Mouse (Mus musculus) midbrain, embryonic 12.5 days (tissue): ENCODE results near the gene Cdk14. TPM values are rescaled to one million over a fixed set of nuclear protein-coding genes. Genes with fewer than 3 reads are reported as not detected.

Experiments used
- ATAC-seq: fragments of 200-750 bp; cut with Nextera tagmentation; 2 replicates; pipeline ENCODE4 v1.8.0; 2017; ENCODE audit warnings: low read depth, moderate TSS enrichment, moderate library complexity; ENCODE audit not compliant: low FRiP score
- H3K27ac ChIP-seq: fragments of 300-500 bp; sonication (generic); replicated peaks from 2 replicates; pipeline ENCODE4 v1.5.1; 2016; ENCODE audit warnings: mild to moderate bottlenecking
- H3K27me3 ChIP-seq: fragments of 300-500 bp; sonication (generic); 2 replicates; pipeline ENCODE4 v1.6.1; 2016; ENCODE audit warnings: mild to moderate bottlenecking
- H3K36me3 ChIP-seq: fragments of 300-500 bp; sonication (generic); 2 replicates; pipeline ENCODE4 v1.6.1; 2016
- H3K4me1 ChIP-seq: fragments of 300-500 bp; sonication (generic); 2 replicates; pipeline ENCODE4 v1.6.1; 2016
- H3K4me2 ChIP-seq: fragments of 300-500 bp; sonication (generic); replicated peaks from 2 replicates; pipeline ENCODE4 v1.6.1; 2016; ENCODE audit warnings: mild to moderate bottlenecking, moderate library complexity
- H3K4me3 ChIP-seq: fragments of 300-500 bp; sonication (generic); 2 replicates; pipeline ENCODE4 v1.5.1; 2016; ENCODE audit warnings: mild to moderate bottlenecking
- H3K9ac ChIP-seq: fragments of 300-500 bp; sonication (generic); replicated peaks from 2 replicates; pipeline ENCODE4 v1.6.1; 2016; ENCODE audit warnings: mild to moderate bottlenecking, moderate library complexity
- H3K9me3 ChIP-seq: fragments of 300-500 bp; sonication (generic); 2 replicates; pipeline ENCODE4 v1.6.1; 2016; ENCODE audit warnings: mild to moderate bottlenecking
- WGBS: fragments of 180-500 bp; shearing (Covaris S2); methylation state at CpG from one replicate; pipeline ENCODE4 v1.1.7; 2016; 5-methylcytosine and 5-hydroxymethylcytosine counted together
- polyA plus RNA-seq: library from polyadenylated mRNA; unstranded; fragments of >200 nt; fragmentation: Nextera tagmentation; extraction: Ambion mirVana; gene quantifications from 2 replicates; pipeline ENCODE4 v1.2.1, GENCODE M21; 2016

The Cdk14 gene
- polyA plus RNA-seq, 1 experiment from 2014 or later, result 38.1 TPM

GRCm38 (mm10) chr5:5092736-5093135 lies 327.4 kb downstream of the Cdk14 start:
- Histone ChIP-seq H3K9me3 (no peaks in the 10 kb centered on the region), H3K36me3 (no peaks in the 10 kb centered on the region), H3K4me2 (no peak overlapping the region), H3K27me3 (no peaks in the 10 kb centered on the region), H3K27ac (no peak overlapping the region), H3K9ac (no peak overlapping the region), H3K4me3 (no peak overlapping the region), H3K4me1 (0 out of 2 replicates have a peak, but pooled peaks cover 3% of the 10 kb centered on the region)
- WGBS, result 89% methylated on average over 7 of the region's 7 CpGs
- ATAC-seq, result 0 out of 2 replicates have a peak, but pooled peaks have one; percentile 38

GRCm38 (mm10) chr5:5071526-5071925 lies 348.6 kb downstream of the Cdk14 start:
- H3K36me3 ChIP-seq, result no peaks in the 10 kb centered on the region
- 67% methylated on average over 1 of the region's 1 CpGs for WGBS
- ATAC-seq, result no peak
- no peak overlapping the region for H3K4me2 ChIP-seq
- H3K4me3 ChIP-seq, result no peak overlapping the region
- no peaks in the 10 kb centered on the region for H3K27me3 ChIP-seq
- no peaks in the 10 kb centered on the region for H3K4me1 ChIP-seq
- H3K27ac ChIP-seq, result no peak overlapping the region
- no peak overlapping the region for H3K9ac ChIP-seq
- no peaks in the 10 kb centered on the region for H3K9me3 ChIP-seq

GRCm38 (mm10) chr5:5064686-5065085 lies 355.4 kb downstream of the Cdk14 start:
- H3K4me3 ChIP-seq, result no peak overlapping the region
- WGBS, result 93% methylated on average over 3 of the region's 3 CpGs
- no peak overlapping the region for H3K27ac ChIP-seq
- no peaks in the 10 kb centered on the region for H3K9me3 ChIP-seq
- no peaks in the 10 kb centered on the region for H3K36me3 ChIP-seq
- H3K4me2 ChIP-seq, result no peak overlapping the region
- no peaks in the 10 kb centered on the region for H3K4me1 ChIP-seq
- no peak for ATAC-seq
- no peaks in the 10 kb centered on the region for H3K27me3 ChIP-seq
- no peak overlapping the region for H3K9ac ChIP-seq

- H3K27ac ChIP-seq, result peak overlapping the region; percentile 39
- 53% methylated on average over 4 of the region's 4 CpGs for WGBS
- peak; percentile 52; the same call in 1 of the 2 replicates for ATAC-seq
Measured at GRCm38 (mm10) chr5:5056102-5056883, 363.8 kb downstream of the Cdk14 start.

GRCm38 (mm10) chr5:5055494-5055893 lies 364.6 kb downstream of the Cdk14 start:
- no peaks in the 10 kb centered on the region for H3K9me3 ChIP-seq
- no peak overlapping the region for H3K9ac ChIP-seq
- no peak overlapping the region for H3K27ac ChIP-seq
- H3K4me3 ChIP-seq, result no peak overlapping the region
- 44% methylated on average over 1 of the region's 1 CpGs for WGBS
- H3K4me2 ChIP-seq, result no peak overlapping the region
- no peaks in the 10 kb centered on the region for H3K36me3 ChIP-seq
- no peak for ATAC-seq
- H3K4me1 ChIP-seq, result peaks cover 21% of the 10 kb centered on the region
- H3K27me3 ChIP-seq, result no peaks in the 10 kb centered on the region

More at GRCm38 (mm10) chr5:5056102-5056883, 363.8 kb downstream of the Cdk14 start:
- no peaks in the 10 kb centered on the region for H3K9me3 ChIP-seq
- H3K4me1 ChIP-seq, result peaks cover 21% of the 10 kb centered on the region
- no peaks in the 10 kb centered on the region for H3K36me3 ChIP-seq
- H3K4me3 ChIP-seq, result no peak overlapping the region
- H3K27me3 ChIP-seq, result no peaks in the 10 kb centered on the region
- H3K9ac ChIP-seq, result no peak overlapping the region
- no peak overlapping the region for H3K4me2 ChIP-seq

GRCm38 (mm10) chr5:5054270-5054669 lies 365.8 kb downstream of the Cdk14 start:
- Histone ChIP-seq H3K4me2 (no peak overlapping the region), H3K9me3 (no peaks in the 10 kb centered on the region), H3K27ac (no peak overlapping the region; the same call in 1 of the 2 replicates), H3K9ac (no peak overlapping the region), H3K36me3 (no peaks in the 10 kb centered on the region), H3K4me3 (no peak overlapping the region), H3K27me3 (no peaks in the 10 kb centered on the region), H3K4me1 (peaks cover 21% of the 10 kb centered on the region)
- no peak for ATAC-seq
- 23% methylated on average over 1 of the region's 1 CpGs for WGBS

GRCm38 (mm10) chr5:5044326-5044725 lies 375.8 kb downstream of the Cdk14 start:
- H3K4me2 ChIP-seq, result no peak overlapping the region
- H3K27ac ChIP-seq, result no peak overlapping the region
- ATAC-seq, result no peak
- no peaks in the 10 kb centered on the region for H3K36me3 ChIP-seq
- whole genome bisulfite sequencing, result 70% methylated on average over 5 of the region's 5 CpGs
- no peak overlapping the region for H3K9ac ChIP-seq
- no peaks in the 10 kb centered on the region for H3K9me3 ChIP-seq
- H3K4me3 ChIP-seq, result no peak overlapping the region
- no peaks in the 10 kb centered on the region for H3K27me3 ChIP-seq
- H3K4me1 ChIP-seq, result peaks cover 9% of the 10 kb centered on the region

GRCm38 (mm10) chr5:5042735-5043134 lies 377.4 kb downstream of the Cdk14 start:
- ATAC-seq, result no peak
- peaks cover 9% of the 10 kb centered on the region for H3K4me1 ChIP-seq
- 93% methylated on average over 1 of the region's 1 CpGs for WGBS
- H3K27ac ChIP-seq, result no peak overlapping the region
- no peaks in the 10 kb centered on the region for H3K27me3 ChIP-seq
- no peaks in the 10 kb centered on the region for H3K9me3 ChIP-seq
- no peak overlapping the region for H3K9ac ChIP-seq
- H3K4me3 ChIP-seq, result no peak overlapping the region
- H3K4me2 ChIP-seq, result no peak overlapping the region
- H3K36me3 ChIP-seq, result no peaks in the 10 kb centered on the region

- H3K4me2 ChIP-seq, result no peak overlapping the region
- no peak overlapping the region for H3K4me3 ChIP-seq
- no peaks in the 10 kb centered on the region for H3K27me3 ChIP-seq
- peaks cover 9% of the 10 kb centered on the region for H3K4me1 ChIP-seq
- no peak overlapping the region for H3K9ac ChIP-seq
- H3K27ac ChIP-seq, result no peak overlapping the region
- ATAC-seq, result 0 out of 2 replicates have a peak, but pooled peaks have one; percentile 38
- no peaks in the 10 kb centered on the region for H3K9me3 ChIP-seq
- WGBS, result 85% methylated on average over 4 of the region's 4 CpGs
- H3K36me3 ChIP-seq, result no peaks in the 10 kb centered on the region
Measured at GRCm38 (mm10) chr5:5041480-5041879, 378.6 kb downstream of the Cdk14 start.

GRCm38 (mm10) chr5:5039700-5040284 lies 380.3 kb downstream of the Cdk14 start:
- no peak overlapping the region for H3K4me3 ChIP-seq
- no peak overlapping the region for H3K9ac ChIP-seq
- H3K27ac ChIP-seq, result no peak overlapping the region
- peaks cover 9% of the 10 kb centered on the region for H3K4me1 ChIP-seq
- no peak overlapping the region for H3K4me2 ChIP-seq
- H3K27me3 ChIP-seq, result no peaks in the 10 kb centered on the region
- H3K36me3 ChIP-seq, result no peaks in the 10 kb centered on the region
- 43% methylated on average over 4 of the region's 4 CpGs for WGBS
- no peaks in the 10 kb centered on the region for H3K9me3 ChIP-seq
- ATAC-seq, result no peak

- Histone ChIP-seq H3K4me2 (no peak overlapping the region), H3K9ac (no peak overlapping the region), H3K4me1 (0 out of 2 replicates have a peak, but pooled peaks cover 5% of the 10 kb centered on the region), H3K27me3 (no peaks in the 10 kb centered on the region), H3K36me3 (no peaks in the 10 kb centered on the region), H3K9me3 (no peaks in the 10 kb centered on the region), H3K27ac (peak overlapping the region; percentile 30; the same call in 1 of the 2 replicates), H3K4me3 (no peak overlapping the region)
- WGBS, result 81% methylated on average over 5 of the region's 5 CpGs
- ATAC-seq, result 0 out of 2 replicates have a peak, but pooled peaks have one; percentile 38
Measured at GRCm38 (mm10) chr5:5033445-5033844, 386.7 kb downstream of the Cdk14 start.

GRCm38 (mm10) chr5:5032847-5033246 lies 387.3 kb downstream of the Cdk14 start:
- ATAC-seq, result peak; percentile 54; the same call in 1 of the 2 replicates
- Histone ChIP-seq H3K9me3 (no peaks in the 10 kb centered on the region), H3K27ac (peak overlapping the region; percentile 46; the same call in 1 of the 2 replicates), H3K27me3 (no peaks in the 10 kb centered on the region), H3K4me3 (no peak overlapping the region), H3K9ac (no peak overlapping the region), H3K4me2 (no peak overlapping the region), H3K4me1 (0 out of 2 replicates have a peak, but pooled peaks cover 5% of the 10 kb centered on the region), H3K36me3 (no peaks in the 10 kb centered on the region)
- WGBS, result 64% methylated on average over 6 of the region's 6 CpGs
